Mouse (Mus musculus) brain, embryonic 14.5 days (tissue): ENCODE data around the gene Tyms.

Experiments used
- CTCF ChIP-seq: fragments of 200-500 bp; IDR thresholded peaks from 2 replicates; pipeline ENCODE4 v1.5.1; 2012; ENCODE audit warnings: inconsistent platforms, mild to moderate bottlenecking, moderate library complexity, borderline replicate concordance; ENCODE audit not compliant: insufficient read depth, insufficient read length; ENCODE audit errors: extremely low read depth
- POLR2A ChIP-seq: fragments of 200-500 bp; IDR thresholded peaks from 2 replicates; pipeline ENCODE4 v1.6.1; 2012; ENCODE audit warnings: mild to moderate bottlenecking, inconsistent platforms, borderline replicate concordance; ENCODE audit not compliant: poor library complexity, insufficient read depth, insufficient read length, severe bottlenecking; ENCODE audit errors: extremely low read depth

- no peak for TF ChIP-seq CTCF
- no peak for TF ChIP-seq POLR2A
Observed at GRCm38 (mm10) chr5:30110371-30111060, 37.1 kb upstream of the Tyms start.
